16 mouse cellular contexts compared by ENCODE assay signal in genomic region chr14:23897815-23898214, GRCm38 (mm10).
DNase-seq lines count a peak whose midpoint lies in the region; ATAC-seq lines count a peak whose summit lies in the region.
"Had no signal": no experiment of that assay in that cellular context is flagged by ENCODE, and none has a peak within 500 bp of the region (broad histone marks: within the 10 kb centered on the region; RNA-seq: fewer than 3 reads in every experiment).

No protein-coding gene starts in this region.

- no peak for ATAC-seq in inflammation-experienced regulatory T-cells, adult 6 months
- ATAC-seq: forebrain, embryonic 14.5 days; midbrain, embryonic 16.5 days had no signal

- peak; percentile 27 for DNase-seq in adrenal gland, postnatal 14 days
- DNase-seq in adrenal gland, postnatal 10 days = no peak
- DNase-seq in right cerebral cortex, adult 18-20 months = peak; percentile 83
- DNase-seq in right cerebral cortex, postnatal 4 days = no peak
- DNase-seq in right cerebral cortex, adult 2 months (ENCODE audit: low spot score in 2 of 2) = peak; percentile 80 to 81
- DNase-seq in spleen, postnatal 14 days (ENCODE audit: low spot score in 2 of 2) = no peak
- no peak for DNase-seq in kidney, postnatal 10 days
- DNase-seq: cerebellum, adult 11 months; cerebellum, postnatal 36 days; heart, adult 18-20 months; kidney, adult 8-10 months; kidney, postnatal 36 days; spleen, adult 18-20 months had no signal

Comparison
In these comparisons a context has a peak if more than half of its experiments do, and no peak if none do; other contexts are left out.
1. DNase-seq: peak in adrenal gland, postnatal 14 days (single experiment), right cerebral cortex, adult 18-20 months (single experiment) and right cerebral cortex, adult 2 months (2 of 2); none in adrenal gland, postnatal 10 days (single experiment), right cerebral cortex, postnatal 4 days (single experiment), spleen, postnatal 14 days (0 of 2) and kidney, postnatal 10 days (single experiment).